Mouse (Mus musculus): ENCODE results near the gene Ccdc177.

The Ccdc177 gene

DNA sequence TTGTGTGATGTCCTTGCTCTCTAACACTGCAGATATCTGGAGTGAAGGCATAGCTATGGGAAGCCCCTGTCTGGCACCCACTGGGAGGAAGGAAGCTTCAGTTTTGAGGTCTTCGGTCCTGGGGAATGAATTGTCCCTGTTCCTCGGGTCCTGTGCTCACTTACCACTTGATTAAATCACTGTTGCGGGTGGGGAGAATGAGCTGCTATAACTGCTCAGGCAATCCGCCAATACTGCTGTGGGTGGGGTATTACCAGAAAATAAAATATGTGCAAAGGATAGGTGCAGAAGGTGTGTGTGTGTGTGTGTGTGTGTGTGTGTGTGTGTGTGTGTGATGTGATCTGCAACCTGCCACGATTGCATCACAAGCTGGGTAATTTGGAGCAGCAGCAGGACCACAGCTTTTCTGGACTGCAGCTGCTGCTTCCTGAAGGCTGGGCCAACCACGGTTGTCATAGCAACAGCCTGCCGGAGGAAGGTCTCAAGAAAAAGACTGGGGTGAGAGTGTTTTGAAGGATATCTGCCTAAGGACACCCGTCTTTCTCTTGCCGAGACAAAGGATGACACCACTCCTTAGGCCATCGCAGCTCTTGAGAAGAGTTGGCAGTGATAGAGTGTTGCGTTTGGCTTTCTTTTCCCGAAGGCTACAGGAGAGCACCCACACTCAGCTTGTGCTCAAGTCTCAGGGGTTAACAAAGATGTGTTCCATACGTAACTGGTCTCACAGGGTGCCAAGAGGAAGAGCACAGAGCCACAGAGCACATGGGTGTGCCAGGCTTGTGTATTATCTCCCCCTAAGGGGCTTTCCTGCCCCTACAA is 23.8 kb downstream of the Ccdc177 start:
- peak; percentile 85 for DNase-seq (ENCODE audit: low read depth, low spot score)

- no peak for DNase-seq (ENCODE audit: low read depth, low spot score)
These were observed 25.7 kb downstream of the Ccdc177 start for GRCm38 (mm10) chr12:80734526-80735470.

DNA sequence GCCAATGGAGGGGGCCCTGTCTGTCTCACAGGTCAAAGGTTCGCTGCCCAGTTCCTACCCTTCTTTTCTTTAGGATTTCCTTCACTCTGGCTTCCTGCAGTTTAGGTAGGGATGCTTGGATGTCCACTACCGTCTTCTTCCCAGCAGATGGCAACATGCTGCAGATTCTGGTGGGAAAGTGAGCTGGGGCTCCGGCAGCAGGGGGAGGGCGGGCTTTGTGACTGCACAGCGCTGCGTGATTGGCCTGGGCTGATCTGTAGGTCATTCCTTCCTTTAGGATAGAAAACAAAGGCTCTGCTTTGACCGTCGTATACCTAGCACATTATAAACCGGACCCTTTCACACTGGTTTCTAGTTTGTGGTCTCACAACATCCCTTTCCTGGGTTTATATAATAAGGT is 29.9 kb downstream of the Ccdc177 start:
- DNase-seq (ENCODE audit: low read depth, low spot score) = peak; percentile 73

- DNase-seq (ENCODE audit: low read depth, low spot score) = peak; percentile 38
These were observed 30.5 kb downstream of the Ccdc177 start for GRCm38 (mm10) chr12:80729758-80730530.

DNA sequence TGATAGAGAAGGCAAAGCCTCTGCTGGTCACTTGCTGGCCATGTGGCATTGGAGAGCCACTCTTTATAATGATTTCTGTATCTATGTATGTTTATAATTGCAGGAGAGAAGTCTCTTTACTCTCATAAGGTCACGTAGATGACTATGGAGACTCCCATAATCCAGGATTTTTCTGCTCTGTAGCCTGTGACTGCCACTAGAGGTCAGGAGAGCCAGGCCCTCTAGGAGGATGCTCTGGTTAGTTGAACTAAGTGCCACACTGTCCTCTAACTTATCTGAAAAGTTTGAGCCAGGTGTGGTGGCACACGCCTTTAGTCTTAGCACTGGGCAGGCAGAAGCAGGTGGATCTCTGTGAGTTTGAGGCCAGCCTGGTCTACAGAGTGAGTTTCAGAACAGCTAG is 31.7 kb downstream of the Ccdc177 start:
- DNase-seq (ENCODE audit: low read depth, low spot score) = no peak

DNA sequence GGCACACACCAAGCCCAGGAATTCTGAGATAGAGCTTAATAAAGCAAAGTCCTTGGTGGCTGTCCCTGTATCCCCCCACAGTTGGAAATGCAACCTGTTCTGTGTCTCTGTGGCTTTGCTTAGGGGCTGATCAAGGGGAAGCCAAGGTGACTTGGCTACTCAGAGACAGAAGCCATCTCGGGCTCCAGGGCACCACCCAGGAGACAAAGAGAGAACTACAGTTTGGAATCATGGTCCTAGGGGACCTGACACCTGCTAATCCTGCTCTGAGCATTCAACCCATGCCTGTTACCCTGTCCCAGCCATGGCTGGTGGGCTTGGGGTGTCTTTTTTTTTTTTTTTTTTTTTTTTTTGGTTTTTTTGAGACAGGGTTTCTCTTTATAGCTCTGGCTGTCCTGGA is 32.3 kb downstream of the Ccdc177 start:
- DNase-seq (ENCODE audit: low read depth, low spot score) = no peak

DNA sequence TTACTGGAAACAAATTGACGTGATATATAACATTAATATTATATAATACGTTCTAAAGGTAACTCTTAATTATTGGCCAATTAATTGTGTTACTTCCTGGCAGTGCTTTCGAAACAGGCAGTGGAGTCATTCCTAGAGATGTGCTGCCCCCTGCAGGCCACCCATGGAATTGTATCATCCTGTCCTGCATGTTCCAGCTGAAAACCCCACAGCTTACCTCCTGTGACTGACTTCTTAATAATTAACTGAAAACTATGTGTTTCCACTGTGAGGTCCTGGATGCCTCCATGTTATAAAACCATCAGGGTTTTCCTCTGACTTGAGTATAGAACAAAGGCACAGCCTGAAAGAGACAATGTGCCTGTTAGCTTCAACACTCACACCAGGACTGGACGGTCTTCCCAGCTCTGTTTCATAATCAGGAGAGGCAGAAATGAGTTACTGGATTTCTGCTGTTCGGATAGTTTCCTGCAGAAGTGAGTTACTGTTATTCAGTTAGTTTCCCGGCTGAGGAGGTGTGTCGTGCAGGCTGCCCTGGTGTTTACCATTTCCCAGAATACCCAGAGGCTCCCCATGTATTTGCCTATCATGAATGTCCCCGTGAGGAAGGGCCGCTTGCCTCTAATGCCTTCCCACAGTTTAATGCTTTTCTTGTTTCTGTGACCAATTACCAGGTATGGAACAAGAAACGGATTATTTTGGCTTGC is 35.5 kb downstream of the Ccdc177 start:
- DNase-seq (ENCODE audit: low read depth, low spot score) = peak; percentile 29

- DNase-seq (ENCODE audit: low read depth, low spot score) = no peak
These were observed 39.0 kb downstream of the Ccdc177 start for GRCm38 (mm10) chr12:80721458-80721857.

DNA sequence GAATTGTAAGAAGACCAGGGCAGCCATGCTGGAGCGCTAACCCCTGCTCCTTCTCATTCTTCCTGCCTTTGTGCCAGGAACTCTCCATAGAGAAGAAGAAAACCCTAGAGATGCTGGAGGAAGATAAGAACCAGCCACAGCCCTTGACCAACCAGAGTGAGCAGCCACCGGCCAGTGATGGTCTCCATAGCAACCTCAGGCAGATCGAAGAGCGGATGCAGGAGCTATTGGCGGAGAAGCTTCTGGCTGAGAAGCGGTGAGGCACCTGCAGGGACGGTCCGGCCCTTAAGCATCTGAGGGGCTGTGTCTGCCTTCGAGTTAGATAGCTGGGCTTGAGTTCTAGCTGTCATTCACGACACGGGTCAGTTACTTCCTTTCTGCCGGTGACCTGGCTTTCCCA is 40.0 kb downstream of the Ccdc177 start:
- no peak for DNase-seq (ENCODE audit: low read depth, low spot score)

- DNase-seq (ENCODE audit: low read depth, low spot score) = no peak
These were observed 41.3 kb downstream of the Ccdc177 start for GRCm38 (mm10) chr12:80719141-80719540.

DNA sequence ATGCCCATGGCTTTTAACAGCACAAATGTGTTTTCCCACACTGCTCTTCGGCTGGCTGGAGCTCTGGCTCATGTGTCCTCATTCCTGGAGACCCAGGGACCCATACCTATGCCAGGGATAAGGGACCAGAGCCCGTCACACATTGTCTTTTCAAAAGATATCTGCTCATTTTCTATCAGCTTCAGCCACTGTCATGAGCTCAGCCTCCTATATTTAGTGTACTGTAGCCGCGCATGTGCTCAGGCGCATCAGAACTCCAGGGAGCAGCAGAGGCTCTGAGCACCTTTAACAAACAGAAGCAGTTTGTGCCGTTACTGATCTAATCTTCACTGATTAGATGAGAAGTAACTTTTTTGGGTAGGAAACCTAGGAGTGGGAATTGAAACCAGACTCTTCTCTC is 44.6 kb downstream of the Ccdc177 start:
- no peak for DNase-seq (ENCODE audit: low read depth, low spot score)

DNA sequence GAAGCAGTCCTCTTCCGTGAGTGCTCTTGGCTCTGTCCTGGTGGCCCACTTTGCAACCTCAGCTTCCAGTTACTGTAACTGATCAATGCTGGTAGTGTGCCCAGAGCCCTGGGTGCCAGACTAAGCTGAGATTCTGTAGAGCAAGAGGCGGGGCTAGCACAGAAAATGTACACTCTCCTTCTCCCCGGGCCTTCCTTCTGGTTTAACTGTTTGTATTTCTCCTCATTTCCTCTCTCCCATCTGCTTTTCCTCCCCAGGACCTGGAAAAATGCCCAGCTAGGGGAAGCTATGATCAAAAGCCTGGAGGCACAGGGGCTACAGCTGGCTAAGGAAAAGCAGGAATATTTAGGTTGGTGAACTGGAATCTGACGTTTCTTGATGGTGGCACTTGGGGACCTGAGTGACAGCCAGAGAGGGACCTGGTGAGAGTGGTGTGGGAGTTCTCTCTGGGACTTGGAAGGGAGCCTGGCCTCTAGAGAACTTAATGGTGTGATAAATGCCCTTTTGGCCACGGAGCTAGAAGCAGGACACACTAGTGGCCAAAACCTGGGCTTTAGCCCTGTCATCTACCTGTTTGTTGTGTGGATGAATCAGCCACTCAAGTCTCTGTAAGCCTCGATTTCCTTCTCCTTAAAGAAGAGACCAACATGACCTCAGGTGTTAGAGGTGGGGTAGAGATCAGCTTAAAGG is 53.4 kb downstream of the Ccdc177 start:
- no peak for DNase-seq (ENCODE audit: low read depth, low spot score)

DNA sequence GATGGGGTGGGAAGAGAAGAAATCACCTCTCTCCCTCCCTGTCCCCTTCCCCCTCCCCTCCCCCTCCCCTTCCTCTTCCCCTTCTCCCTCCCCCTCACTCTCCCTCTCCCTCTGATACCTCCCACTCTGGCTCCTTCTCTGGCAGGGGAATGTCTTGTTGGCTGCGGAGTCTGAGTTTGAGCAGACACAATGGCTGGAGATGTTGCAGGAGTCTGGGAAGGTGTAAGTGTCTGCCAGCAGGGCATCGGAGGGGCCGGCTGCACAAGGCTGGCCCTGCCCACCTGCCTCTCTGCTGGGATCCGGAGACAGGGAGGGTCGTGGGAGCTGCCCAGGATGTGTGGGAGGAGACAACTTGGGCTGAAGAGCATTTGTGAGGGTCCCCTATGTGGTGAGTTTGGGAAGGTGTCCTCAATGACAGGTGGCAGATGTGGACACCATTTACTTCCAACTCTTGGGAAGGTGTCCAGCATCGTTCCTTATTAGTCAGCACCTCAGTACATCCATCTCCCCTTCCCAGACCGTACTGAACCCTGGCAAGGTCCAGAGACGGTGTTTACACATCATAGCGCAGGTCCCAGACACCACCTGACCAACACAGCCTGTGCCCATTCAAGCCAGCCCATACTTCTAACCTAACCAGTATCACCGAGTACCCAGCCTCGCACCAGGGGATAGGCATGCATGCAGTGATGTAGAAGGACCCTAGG is 54.1 kb downstream of the Ccdc177 start:
- no peak for DNase-seq (ENCODE audit: low read depth, low spot score)
